Mouse (Mus musculus) liver (tissue): ENCODE data around the gene Kif1c.
A peak's percentile ranks its signal among the peaks of the same experiment; 100 is the strongest.

Source experiments
- DNase-seq: peaks from one replicate; pipeline ENCODE4 v3.0.0-alpha.2; 2020; ENCODE audit warnings: mixed read lengths

Gene Kif1c

GRCm38 (mm10) chr11:70699051-70699450, 1.3 kb upstream of the Kif1c start:
- DNase-seq: no peak

GRCm38 (mm10) chr11:70700613-70701012, 265 bp downstream of the Kif1c start:
- DNase-seq: peak; percentile 53

- no peak for DNase-seq
Measured at GRCm38 (mm10) chr11:70701221-70701955, 1.0 kb downstream of the Kif1c start.

- no peak for DNase-seq
Measured at GRCm38 (mm10) chr11:70701984-70702733, 1.8 kb downstream of the Kif1c start.

GRCm38 (mm10) chr11:70702781-70703180, 2.4 kb downstream of the Kif1c start:
- DNase-seq: no peak

GRCm38 (mm10) chr11:70706127-70706526, 5.8 kb downstream of the Kif1c start:
- DNase-seq: no peak

- DNase-seq: no peak
Measured at GRCm38 (mm10) chr11:70711026-70711425, 10.7 kb downstream of the Kif1c start.

GRCm38 (mm10) chr11:70713222-70713621, 12.9 kb downstream of the Kif1c start:
- DNase-seq: no peak

GRCm38 (mm10) chr11:70715832-70716231, 15.5 kb downstream of the Kif1c start:
- DNase-seq: no peak

- DNase-seq: no peak
Measured at GRCm38 (mm10) chr11:70718481-70718880, 18.1 kb downstream of the Kif1c start.

- no peak for DNase-seq
Measured at GRCm38 (mm10) chr11:70720567-70720966, 20.2 kb downstream of the Kif1c start.

GRCm38 (mm10) chr11:70721072-70721471, 20.7 kb downstream of the Kif1c start:
- no peak for DNase-seq

GRCm38 (mm10) chr11:70724706-70725105, 24.4 kb downstream of the Kif1c start:
- DNase-seq: no peak

- no peak for DNase-seq
Measured at GRCm38 (mm10) chr11:70726585-70726984, 26.2 kb downstream of the Kif1c start.

- DNase-seq: no peak
Measured at GRCm38 (mm10) chr11:70727385-70727784, 27.0 kb downstream of the Kif1c start.

- no peak for DNase-seq
Measured at GRCm38 (mm10) chr11:70730427-70731038, 30.2 kb downstream of the Kif1c start.

- DNase-seq: no peak
Measured at GRCm38 (mm10) chr11:70731178-70731577, 30.8 kb downstream of the Kif1c start.

- no peak for DNase-seq
Measured at GRCm38 (mm10) chr11:70733256-70733655, 32.9 kb downstream of the Kif1c start.

GRCm38 (mm10) chr11:70737749-70738148, 37.4 kb downstream of the Kif1c start:
- no peak for DNase-seq

- no peak for DNase-seq
Measured at GRCm38 (mm10) chr11:70741603-70742002, 41.3 kb downstream of the Kif1c start.

GRCm38 (mm10) chr11:70742117-70742516, 41.8 kb downstream of the Kif1c start:
- DNase-seq: no peak

GRCm38 (mm10) chr11:70742581-70743459, 42.5 kb downstream of the Kif1c start:
- no peak for DNase-seq

- no peak for DNase-seq
Measured at GRCm38 (mm10) chr11:70745636-70746035, 45.3 kb downstream of the Kif1c start.
